Mouse (Mus musculus) myocyte (in vitro differentiated cells): ENCODE measurements around the gene Nufip1.

Experiments used
- CEBPB ChIP-seq: IDR thresholded peaks from 2 replicates; pipeline ENCODE4 v1.6.1; 2011; ENCODE audit warnings: mild to moderate bottlenecking, moderate library complexity; ENCODE audit not compliant: poor library complexity, insufficient read depth, severe bottlenecking
- E2F4 ChIP-seq: IDR thresholded peaks from one replicate; pipeline ENCODE4 v1.6.1; 2011; ENCODE audit warnings: mild to moderate bottlenecking, control low read depth, moderate library complexity; ENCODE audit not compliant: insufficient read depth
- MYOD1 ChIP-seq, 3 experiments: IDR thresholded peaks; one replicate each; pipeline ENCODE4 v1.6.1; 2011; ENCODE audit warnings: control low read depth in 2 of 3, low read depth in 2 of 3, mild to moderate bottlenecking in 2 of 3, moderate library complexity in 1 of 3; ENCODE audit not compliant: insufficient read length in 2 of 3, control insufficient read depth in 1 of 3
- MYOG ChIP-seq, 3 experiments: IDR thresholded peaks; one replicate each; pipeline ENCODE4 v1.6.1; 2011; ENCODE audit warnings: control low read depth in 2 of 3, low read depth in 2 of 3, mild to moderate bottlenecking in 2 of 3; ENCODE audit not compliant: insufficient read length in 2 of 3, control insufficient read depth in 1 of 3, insufficient read depth in 1 of 3
- POLR2A ChIP-seq: IDR thresholded peaks from one replicate; pipeline ENCODE4 v1.6.1; 2011; ENCODE audit warnings: low read depth, mild to moderate bottlenecking, control low read depth, moderate library complexity; ENCODE audit not compliant: insufficient read length
- POLR2AphosphoS2 ChIP-seq: IDR thresholded peaks from one replicate; pipeline ENCODE4 v1.6.1; 2011; ENCODE audit warnings: low read depth, control low read depth; ENCODE audit not compliant: insufficient read length
- REST ChIP-seq: IDR thresholded peaks from one replicate; pipeline ENCODE4 v1.6.1; 2011; ENCODE audit warnings: mild to moderate bottlenecking, control low read depth, moderate library complexity; ENCODE audit not compliant: insufficient read depth, insufficient read length
- TCF12 ChIP-seq: IDR thresholded peaks from one replicate; pipeline ENCODE4 v1.6.1; 2011; ENCODE audit warnings: mild to moderate bottlenecking, control low read depth; ENCODE audit not compliant: poor library complexity, insufficient read depth, severe bottlenecking
- USF1 ChIP-seq: IDR thresholded peaks from one replicate; pipeline ENCODE4 v1.6.1; 2011; ENCODE audit warnings: low read depth, mild to moderate bottlenecking, control low read depth, moderate library complexity

- no peak for TF ChIP-seq POLR2A
- no peak for TF ChIP-seq CEBPB
- no peak for TF ChIP-seq MYOG (IDR thresholded peaks at IDR 0.05; ENCODE audit: control insufficient read depth in 1 of 3, insufficient read depth in 1 of 3, insufficient read length in 2 of 3, low read depth in 2 of 3)
- TF ChIP-seq POLR2AphosphoS2: no peak
- no peak for TF ChIP-seq USF1
- TF ChIP-seq MYOD1 (IDR thresholded peaks at IDR 0.05; ENCODE audit: control insufficient read depth in 1 of 3, insufficient read length in 2 of 3, low read depth in 2 of 3): no peak
- TF ChIP-seq REST: no peak
- TF ChIP-seq TCF12: no peak
- TF ChIP-seq E2F4: no peak
Measured at GRCm38 (mm10) chr14:76151820-76152161, 41.1 kb downstream of the Nufip1 start.
